Mouse (Mus musculus) liver, embryonic 14.5 days (tissue): Measurements from ENCODE around the gene Dlx4.

ENCODE experiments used
- CTCF ChIP-seq: IDR thresholded peaks from 2 replicates; pipeline ENCODE4 v1.5.1; 2016; ENCODE audit warnings: antibody characterized with exemption, low read depth, control low read depth
- EP300 ChIP-seq: IDR thresholded peaks from 2 replicates; pipeline ENCODE4 v1.6.1; 2016; ENCODE audit warnings: antibody characterized with exemption, low read depth

GRCm38 (mm10) chr11:95185700-95186099 lies 39.6 kb upstream of the Dlx4 start:
- no peak for TF ChIP-seq CTCF
- no peak for TF ChIP-seq EP300
